Mouse (Mus musculus) cerebellum, adult 9-10 months (tissue): ENCODE measurements around the gene Get4.

Experiments used
- DNase-seq: peaks from one replicate; pipeline ENCODE4 v3.0.0; 2022

Get4 gene

DNA sequence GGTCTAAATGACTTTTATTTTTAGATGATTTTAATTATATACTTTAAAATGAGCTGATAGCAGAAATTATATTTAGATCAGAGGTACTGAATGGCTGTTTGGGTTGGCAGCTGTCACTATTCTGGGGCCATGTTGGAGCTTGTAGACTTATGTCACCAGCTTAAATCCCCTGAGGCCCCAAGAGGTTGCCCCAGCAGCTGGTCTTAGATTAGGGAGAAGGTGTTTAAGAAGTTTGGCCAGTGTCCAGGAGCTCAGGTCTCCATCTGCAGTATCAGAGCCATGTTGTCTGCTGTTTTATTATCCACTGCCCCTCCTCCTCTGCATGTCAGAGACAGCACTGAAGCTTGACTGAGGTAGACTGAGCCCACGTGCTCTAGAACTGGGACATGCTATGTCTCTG is 8.7 kb upstream of the Get4 start:
- no peak for DNase-seq

GRCm38 (mm10) chr5:139247767-139248166 is 4.4 kb upstream of the Get4 start:
- no peak for DNase-seq

DNA sequence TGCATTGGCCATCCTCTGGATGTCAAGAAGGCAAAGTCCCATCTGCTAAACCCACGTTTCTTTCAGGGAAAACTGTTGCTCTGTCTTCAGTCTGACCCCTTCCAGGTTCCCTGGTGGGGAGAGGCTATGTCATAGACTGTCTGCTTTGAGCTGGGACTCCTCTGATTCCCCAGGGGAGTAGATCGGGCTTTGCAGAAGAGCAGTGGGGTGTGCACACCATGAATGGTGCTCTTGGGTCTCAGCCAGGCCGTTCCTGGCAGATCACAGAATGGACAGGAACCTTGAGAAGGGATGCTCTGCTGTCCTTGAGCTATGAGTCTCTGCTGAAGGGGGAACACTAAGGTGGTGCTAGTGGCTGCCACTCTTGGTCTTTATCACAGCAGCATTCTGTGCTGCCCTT is 3.3 kb upstream of the Get4 start:
- DNase-seq = no peak

GRCm38 (mm10) chr5:139251279-139251678 is 845 bp upstream of the Get4 start:
- DNase-seq = peak; percentile 46

- DNase-seq = no peak
Measured at GRCm38 (mm10) chr5:139251736-139252080, 416 bp upstream of the Get4 start.

GRCm38 (mm10) chr5:139252910-139253245 is 754 bp downstream of the Get4 start:
- no peak for DNase-seq

GRCm38 (mm10) chr5:139253301-139253741 is 1.2 kb downstream of the Get4 start:
- DNase-seq = peak; percentile 73

DNA sequence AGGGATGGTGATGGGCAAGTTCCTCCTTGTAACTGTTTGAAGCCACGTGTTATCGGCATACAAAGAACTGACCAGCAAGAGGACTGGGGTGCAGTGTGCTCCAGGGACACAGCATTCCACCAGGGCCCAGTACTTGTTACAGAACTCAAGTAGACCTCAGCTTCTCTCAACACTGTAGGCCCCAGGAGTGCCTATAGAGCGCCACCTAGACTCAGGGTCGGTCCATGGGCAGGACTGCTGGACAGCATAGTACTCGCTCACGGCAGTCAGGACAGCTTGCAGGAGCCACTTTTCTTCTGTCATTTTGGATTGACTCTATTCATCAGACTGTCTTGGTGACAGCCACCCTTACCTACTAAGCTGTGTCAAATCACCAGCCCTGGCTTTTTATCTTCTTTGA is 2.8 kb downstream of the Get4 start:
- no peak for DNase-seq

DNA sequence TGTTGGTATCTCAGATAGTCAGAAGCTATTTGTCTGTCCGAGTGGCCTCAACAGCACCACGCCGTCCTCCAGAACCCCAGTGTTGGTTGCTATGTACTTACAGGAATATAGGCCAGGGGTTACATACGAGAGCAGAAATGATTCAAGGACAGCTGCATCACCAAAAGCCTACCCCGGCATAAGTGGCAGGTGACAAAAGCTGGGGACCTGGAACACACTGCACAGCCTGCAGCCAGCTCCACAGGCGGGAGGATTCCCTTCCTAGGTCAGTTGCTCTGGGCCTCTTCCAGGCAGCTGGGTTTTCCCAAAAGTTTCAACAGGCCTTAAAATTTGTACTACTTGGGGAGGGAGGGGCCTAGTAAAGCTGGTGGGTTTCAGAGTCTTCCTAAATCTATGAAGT is 3.7 kb downstream of the Get4 start:
- no peak for DNase-seq

DNA sequence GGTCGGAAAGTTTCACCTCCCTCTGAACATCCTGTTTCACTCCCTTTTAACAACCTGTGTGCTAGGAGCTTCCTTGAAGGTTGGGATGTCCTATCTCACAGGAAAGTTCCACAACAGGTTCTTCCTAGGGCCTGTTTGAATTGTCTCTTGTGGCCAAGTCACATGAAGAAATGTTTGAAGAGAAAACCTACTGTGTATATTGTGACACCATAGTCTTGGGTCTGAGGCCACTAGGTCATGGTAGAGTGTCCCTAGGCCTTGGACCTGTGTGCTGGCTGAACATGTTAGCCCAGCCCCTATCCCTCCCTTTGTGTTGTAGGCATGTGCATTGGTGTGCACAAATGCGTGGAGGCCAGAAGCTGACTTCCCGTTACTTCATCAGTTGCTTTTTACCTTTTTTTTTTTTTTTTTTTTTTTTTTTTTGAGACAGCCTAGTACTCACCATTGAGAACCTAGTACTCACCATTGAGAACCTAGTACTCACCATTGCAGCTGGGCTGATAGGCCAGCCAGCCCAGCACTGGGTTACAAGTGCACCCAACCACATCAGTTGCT is 4.2 kb downstream of the Get4 start:
- DNase-seq = no peak

- no peak for DNase-seq
Measured at GRCm38 (mm10) chr5:139257265-139257664, 5.1 kb downstream of the Get4 start.

- no peak for DNase-seq
Measured at GRCm38 (mm10) chr5:139257818-139258217, 5.7 kb downstream of the Get4 start.

DNA sequence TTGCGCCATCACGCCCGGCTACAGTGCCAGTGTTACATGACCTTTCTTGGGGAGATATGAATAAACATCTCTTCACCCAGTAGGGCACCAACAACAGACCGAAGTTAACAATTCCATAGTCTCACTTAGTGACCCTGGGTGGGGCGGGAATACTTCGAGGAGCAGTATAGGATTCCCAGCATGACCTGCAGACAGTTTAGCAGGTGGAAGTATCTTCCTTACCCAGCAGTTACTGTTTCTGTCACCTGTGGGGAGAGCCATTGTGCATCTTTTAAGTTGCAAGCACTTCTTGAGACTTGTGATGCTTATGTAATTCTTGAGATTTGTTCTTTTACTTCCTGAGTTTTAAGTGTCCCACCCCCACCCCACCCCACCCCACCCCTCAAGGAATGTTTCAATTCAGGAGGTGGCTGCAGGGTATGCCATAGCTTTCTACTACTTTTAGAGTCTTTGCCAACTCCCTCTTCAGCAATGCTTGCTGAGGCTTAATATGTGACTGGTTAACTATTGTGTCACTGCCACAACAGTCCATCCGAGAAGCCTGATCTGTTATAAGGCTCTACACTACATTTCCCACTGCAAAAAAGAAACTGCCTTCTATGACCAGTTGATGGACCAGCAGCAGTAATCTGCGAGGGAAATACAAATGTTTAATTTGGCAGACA is 6.4 kb downstream of the Get4 start:
- no peak for DNase-seq

GRCm38 (mm10) chr5:139259853-139260252 is 7.7 kb downstream of the Get4 start:
- no peak for DNase-seq

DNA sequence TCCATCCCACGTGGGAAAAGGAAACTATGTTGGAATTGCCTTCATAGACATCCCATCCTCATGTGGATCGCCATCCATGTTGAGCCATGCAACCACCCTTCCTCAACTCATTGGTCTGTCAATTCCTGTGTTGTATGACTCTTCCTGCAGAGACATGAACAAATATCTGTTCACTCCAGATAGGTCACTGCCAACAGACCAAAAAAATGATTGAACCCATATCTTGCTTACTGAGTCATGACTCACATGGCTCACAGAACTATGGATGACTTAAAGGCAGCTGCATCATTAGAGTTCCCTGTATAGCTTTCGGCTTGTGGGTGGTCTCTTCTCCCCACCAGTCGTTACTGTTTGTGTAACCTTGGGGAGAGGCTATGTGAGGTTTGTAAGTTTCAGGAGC is 9.3 kb downstream of the Get4 start:
- no peak for DNase-seq

GRCm38 (mm10) chr5:139267661-139268060 is 15.5 kb downstream of the Get4 start:
- DNase-seq = no peak

DNA sequence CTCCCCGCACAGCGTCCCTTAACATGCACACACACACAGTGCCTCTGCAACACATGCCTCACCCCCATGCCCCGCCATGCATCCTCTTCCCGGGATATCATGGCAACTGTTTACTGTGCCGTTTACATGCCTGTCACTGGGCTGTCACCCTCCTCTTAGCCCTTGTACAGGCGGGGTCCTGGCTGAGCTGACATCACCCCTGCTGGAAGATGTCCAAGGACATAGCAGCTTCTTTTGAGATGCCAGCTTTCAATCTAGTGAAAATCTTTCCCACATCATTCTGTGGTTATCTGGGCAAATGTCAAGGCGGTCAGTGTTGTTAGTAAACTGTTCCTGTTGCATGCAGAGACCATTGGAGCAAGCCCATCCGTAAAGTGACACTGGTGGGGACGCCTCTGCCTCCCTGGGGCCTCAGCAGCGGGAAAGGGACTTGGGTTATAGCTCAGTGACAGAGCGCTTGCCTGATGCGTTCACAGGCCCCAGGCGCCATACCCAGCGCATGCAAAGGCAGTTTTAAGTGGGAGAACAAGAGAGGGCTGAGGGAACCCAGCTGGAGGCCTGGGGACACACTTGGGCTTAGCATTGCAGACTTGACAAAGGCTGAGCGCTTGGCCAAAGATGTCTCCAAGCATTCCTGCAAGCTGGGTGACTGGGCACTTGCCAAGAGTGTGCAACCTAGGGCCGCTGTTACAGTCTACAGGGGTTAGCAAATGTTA is 18.8 kb downstream of the Get4 start:
- no peak for DNase-seq

DNA sequence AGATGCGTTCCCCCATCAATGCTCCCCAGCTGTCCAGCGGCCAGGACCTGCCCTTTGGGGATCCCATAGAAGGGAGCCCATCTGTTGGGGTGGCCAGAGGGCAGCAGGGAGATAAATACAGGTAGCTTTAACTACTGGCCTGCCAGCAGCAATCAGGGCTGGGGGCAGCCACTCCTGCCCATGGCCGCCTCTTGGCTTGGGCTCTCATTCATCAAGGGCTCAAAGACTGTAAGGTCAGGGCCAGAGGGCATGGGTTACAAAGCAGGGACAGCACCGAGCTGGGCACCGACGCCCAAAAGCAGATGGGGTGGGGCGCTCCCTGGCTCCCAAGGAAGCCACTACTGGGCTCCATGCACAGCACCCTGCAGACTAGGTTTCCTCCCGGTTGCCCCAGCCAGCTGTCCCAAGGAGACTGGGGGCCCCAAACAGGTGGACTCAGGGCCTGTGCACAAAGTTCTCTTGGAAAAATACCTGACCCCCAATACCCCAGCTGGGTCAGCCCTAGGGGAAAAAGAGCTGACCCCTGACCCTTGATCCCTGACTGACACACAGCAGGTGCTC is 19.9 kb downstream of the Get4 start:
- peak; percentile 12 for DNase-seq

DNA sequence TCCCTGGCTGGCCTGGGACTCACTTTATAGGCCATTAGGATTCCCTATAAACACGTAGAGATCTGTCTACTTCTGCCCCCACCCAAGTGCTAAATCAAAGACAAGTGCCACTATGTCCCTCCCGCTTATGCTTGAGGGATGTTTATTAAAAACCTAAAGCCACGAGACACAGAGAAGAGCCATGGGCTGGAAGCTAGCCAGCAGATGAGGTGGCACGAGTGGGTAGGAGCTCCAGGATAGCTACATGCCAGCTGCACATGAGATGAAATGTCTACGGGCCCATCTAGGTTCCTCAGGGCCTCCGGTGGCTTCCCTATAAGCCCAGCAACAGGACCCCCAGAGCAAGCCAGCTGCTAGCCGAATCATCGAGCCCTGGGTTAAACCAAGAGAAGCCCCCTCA is 25.2 kb downstream of the Get4 start:
- no peak for DNase-seq

- no peak for DNase-seq
Measured at GRCm38 (mm10) chr5:139281373-139282112, 29.4 kb downstream of the Get4 start.

GRCm38 (mm10) chr5:139282191-139282590 is 30.1 kb downstream of the Get4 start:
- DNase-seq = peak; percentile 86

DNA sequence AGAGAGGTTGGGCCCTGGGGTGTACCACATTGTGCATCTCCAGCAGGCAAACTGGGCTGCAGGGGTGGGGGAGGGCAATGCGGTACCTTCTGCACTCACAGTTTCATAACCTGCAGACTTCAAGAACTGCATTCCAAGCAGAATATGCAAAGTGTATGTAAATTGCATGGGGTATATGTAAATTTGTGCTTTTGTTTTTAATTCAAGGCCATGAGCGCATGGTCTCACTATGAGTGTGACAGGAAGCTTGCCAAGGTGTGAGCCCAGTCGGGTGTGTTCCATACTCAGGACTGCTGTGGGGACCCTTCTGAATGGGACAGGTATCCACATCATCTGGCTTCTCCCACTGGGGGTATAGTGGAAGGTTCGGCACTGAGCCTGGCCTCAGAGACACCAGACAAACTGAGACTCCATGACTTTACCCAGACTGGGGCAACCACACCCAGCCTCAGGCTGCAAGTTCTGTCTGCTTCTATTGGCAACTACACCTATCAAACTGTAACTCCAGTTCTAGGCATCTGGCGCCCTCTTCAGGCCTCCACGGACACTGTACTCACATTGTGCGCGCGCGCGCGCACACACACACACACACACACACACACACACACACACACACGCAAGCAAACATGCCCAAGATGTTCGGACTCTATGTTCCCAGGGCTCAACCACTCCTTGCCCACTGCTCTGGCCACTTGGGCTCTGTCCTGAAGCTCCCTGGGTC is 31.5 kb downstream of the Get4 start:
- DNase-seq = no peak
